Mouse (Mus musculus): Measurements from ENCODE around the gene St3gal3. TPM values are rescaled to one million over a fixed set of nuclear protein-coding genes. Genes with fewer than 3 reads are reported as not detected.

St3gal3 gene
- polyA plus RNA-seq, 1 experiment from 2014 or later = 5.1 TPM

DNA sequence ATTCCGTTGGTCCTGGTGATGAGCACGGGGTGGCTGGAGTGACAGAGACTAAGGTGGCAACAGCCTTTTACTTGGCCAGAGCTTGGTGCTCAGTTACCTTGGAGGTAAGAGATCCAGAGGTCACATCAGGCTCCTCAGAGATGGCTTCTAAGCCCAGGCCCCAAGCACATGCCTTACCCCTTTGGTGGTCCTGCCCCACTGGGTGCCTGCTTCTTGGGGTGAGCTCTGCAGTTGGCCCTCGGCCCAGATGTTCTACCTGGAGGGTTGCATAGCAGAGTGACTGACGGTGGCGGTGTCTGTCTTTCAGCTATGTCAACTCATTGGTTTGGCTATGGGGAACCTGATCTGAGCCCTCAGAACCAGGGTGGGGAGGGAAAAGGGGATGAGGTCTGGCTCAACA, 138.0 kb downstream of the St3gal3 start:
- no peak for DNase-seq
- 87% methylated on average over 5 of the region's 5 CpGs for WGBS (ENCODE audit: insufficient replicate concordance)

GRCm38 (mm10) chr4:117995461-117995860, 139.3 kb downstream of the St3gal3 start:
- Histone ChIP-seq H3K27ac (ENCODE audit: low read depth) (no peak overlapping the region), H3K36me3 (replicated peaks; ENCODE audit: insufficient read depth, low read length) (no peaks in the 10 kb centered on the region), H3K4me3 (ENCODE audit: low read depth, low read length) (no peak overlapping the region), H3K27me3 (ENCODE audit: insufficient read depth, low read length) (no peaks in the 10 kb centered on the region), H3K4me1 (ENCODE audit: insufficient read depth) (peaks cover 11% of the 10 kb centered on the region), H3K9ac (replicated peaks) (no peak overlapping the region), H3K9me3 (ENCODE audit: low read length) (no peaks in the 10 kb centered on the region), H3K4me2 (ENCODE audit: low read depth, low read length) (no peak overlapping the region)
- TF ChIP-seq CTCF (IDR thresholded peaks at IDR 0.05; ENCODE audit: low read depth) = no peak
- TF ChIP-seq EP300 (IDR thresholded peaks at IDR 0.05; ENCODE audit: low read depth) = no peak
- 50% methylated on average over 1 of the region's 1 CpGs for WGBS (ENCODE audit: insufficient replicate concordance)
- ATAC-seq (peak; percentile 66), DNase-seq (no peak)

More for the DNA sequence above, 138.0 kb downstream of the St3gal3 start:
- no peak overlapping the region for H3K4me3 ChIP-seq (ENCODE audit: low read depth, low read length)
- H3K4me2 ChIP-seq (ENCODE audit: low read depth, low read length) = no peak overlapping the region
- no peaks in the 10 kb centered on the region for H3K36me3 ChIP-seq (replicated peaks; ENCODE audit: insufficient read depth, low read length)
- H3K4me1 ChIP-seq (ENCODE audit: insufficient read depth) = peaks cover 14% of the 10 kb centered on the region
- no peak overlapping the region for H3K9ac ChIP-seq (replicated peaks)
- no peak overlapping the region for H3K27ac ChIP-seq (ENCODE audit: low read depth)
- H3K9me3 ChIP-seq (ENCODE audit: low read length) = no peaks in the 10 kb centered on the region
- TF ChIP-seq CTCF (IDR thresholded peaks at IDR 0.05; ENCODE audit: low read depth) (no peak), EP300 (IDR thresholded peaks at IDR 0.05; ENCODE audit: low read depth) (no peak)
- H3K27me3 ChIP-seq (ENCODE audit: insufficient read depth, low read length) = no peaks in the 10 kb centered on the region
- ATAC-seq = no peak

DNA sequence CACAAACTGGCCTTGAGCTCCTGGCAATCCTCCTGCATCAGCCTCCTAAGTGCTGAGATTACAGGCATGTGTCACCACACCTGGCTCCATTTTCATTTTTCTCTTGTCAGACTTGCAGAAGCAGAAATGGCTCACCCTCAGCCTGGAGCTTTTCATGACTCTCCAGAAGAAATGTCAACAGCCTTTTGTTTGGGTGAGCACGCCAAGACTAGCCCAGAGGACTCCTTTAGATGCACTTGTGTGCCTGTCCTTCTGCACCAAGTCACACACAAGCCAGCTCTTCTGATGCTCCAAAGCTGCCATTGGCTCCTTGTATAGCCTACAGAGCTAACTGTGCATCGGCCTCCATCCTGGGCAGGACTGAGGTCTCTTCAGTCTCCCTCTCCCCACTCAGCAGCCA, 141.3 kb downstream of the St3gal3 start:
- ATAC-seq = no peak
- Histone ChIP-seq H3K36me3 (replicated peaks; ENCODE audit: insufficient read depth, low read length) (no peaks in the 10 kb centered on the region), H3K4me1 (ENCODE audit: insufficient read depth) (peaks cover 11% of the 10 kb centered on the region), H3K27ac (ENCODE audit: low read depth) (no peak overlapping the region), H3K4me3 (ENCODE audit: low read depth, low read length) (no peak overlapping the region), H3K9ac (replicated peaks) (no peak overlapping the region), H3K4me2 (ENCODE audit: low read depth, low read length) (no peak overlapping the region), H3K27me3 (ENCODE audit: insufficient read depth, low read length) (no peaks in the 10 kb centered on the region), H3K9me3 (ENCODE audit: low read length) (no peaks in the 10 kb centered on the region)
- no peak for DNase-seq
- TF ChIP-seq CTCF (IDR thresholded peaks at IDR 0.05; ENCODE audit: low read depth) (no peak), EP300 (IDR thresholded peaks at IDR 0.05; ENCODE audit: low read depth) (no peak)
- 91% methylated on average over 2 of the region's 2 CpGs for WGBS (ENCODE audit: insufficient replicate concordance)

DNA sequence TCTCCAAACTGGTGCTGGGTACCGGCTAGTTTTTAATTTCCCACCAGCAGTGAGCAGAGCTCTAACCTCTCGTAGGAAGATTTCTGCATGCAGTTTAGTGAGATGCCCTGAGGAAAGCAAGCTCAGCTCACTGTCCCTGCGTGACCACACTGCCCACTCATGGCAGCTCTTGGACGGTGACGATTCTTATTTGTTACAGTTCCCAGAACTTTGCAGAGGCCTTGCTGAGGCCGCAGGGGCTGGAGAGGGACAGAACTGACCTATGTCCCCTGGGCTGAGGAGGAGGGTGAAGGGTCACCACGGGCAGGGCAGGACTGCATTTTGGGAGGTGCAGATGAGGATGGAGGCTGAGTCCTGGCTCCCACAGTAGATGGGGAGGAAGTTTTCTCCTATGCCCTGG, 141.8 kb downstream of the St3gal3 start:
- peak; percentile 22; the same call in 1 of the 2 replicates for ATAC-seq
- H3K36me3 ChIP-seq (replicated peaks; ENCODE audit: insufficient read depth, low read length) = no peaks in the 10 kb centered on the region
- H3K4me1 ChIP-seq (ENCODE audit: insufficient read depth) = peaks cover 10% of the 10 kb centered on the region
- H3K4me2 ChIP-seq (ENCODE audit: low read depth, low read length) = no peak overlapping the region
- no peaks in the 10 kb centered on the region for H3K9me3 ChIP-seq (ENCODE audit: low read length)
- no peak for DNase-seq
- TF ChIP-seq CTCF (IDR thresholded peaks at IDR 0.05; ENCODE audit: low read depth) = peak; percentile 14; the same call in 1 of the 2 replicates
- TF ChIP-seq EP300 (IDR thresholded peaks at IDR 0.05; ENCODE audit: low read depth) = no peak
- H3K9ac ChIP-seq (replicated peaks) = no peak overlapping the region
- no peaks in the 10 kb centered on the region for H3K27me3 ChIP-seq (ENCODE audit: insufficient read depth, low read length)
- H3K4me3 ChIP-seq (ENCODE audit: low read depth, low read length) = no peak overlapping the region
- H3K27ac ChIP-seq (ENCODE audit: low read depth) = no peak overlapping the region
- WGBS (ENCODE audit: insufficient replicate concordance) = 62% methylated on average over 7 of the region's 7 CpGs

DNA sequence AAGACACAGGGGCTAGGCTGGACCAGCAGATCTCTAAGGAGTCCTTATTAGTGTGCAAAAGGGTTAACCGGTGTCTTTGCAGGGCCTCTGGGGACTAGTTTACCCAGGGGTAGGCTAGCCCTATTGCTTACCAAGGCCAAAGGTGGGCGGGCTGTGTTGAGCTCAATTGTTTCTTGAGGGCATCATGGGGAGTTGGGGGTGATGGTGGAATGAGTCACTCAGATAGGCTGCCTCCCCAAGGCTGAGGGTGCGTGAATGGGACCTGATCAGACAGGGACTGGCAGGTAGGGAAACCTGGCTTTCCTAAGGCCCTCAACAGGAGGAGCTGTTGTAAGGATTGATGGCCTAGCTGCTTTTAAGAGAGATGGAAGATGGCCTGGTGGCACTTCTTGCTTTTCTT, 142.7 kb downstream of the St3gal3 start:
- DNase-seq (no peak), ATAC-seq (no peak)
- Histone ChIP-seq H3K4me3 (ENCODE audit: low read depth, low read length) (no peak overlapping the region), H3K4me2 (ENCODE audit: low read depth, low read length) (no peak overlapping the region), H3K36me3 (replicated peaks; ENCODE audit: insufficient read depth, low read length) (no peaks in the 10 kb centered on the region), H3K4me1 (ENCODE audit: insufficient read depth) (peaks cover 2% of the 10 kb centered on the region), H3K27ac (ENCODE audit: low read depth) (no peak overlapping the region), H3K9me3 (ENCODE audit: low read length) (no peaks in the 10 kb centered on the region), H3K9ac (replicated peaks) (no peak overlapping the region), H3K27me3 (ENCODE audit: insufficient read depth, low read length) (no peaks in the 10 kb centered on the region)
- no peak for TF ChIP-seq CTCF (IDR thresholded peaks at IDR 0.05; ENCODE audit: low read depth)
- TF ChIP-seq EP300 (IDR thresholded peaks at IDR 0.05; ENCODE audit: low read depth) = no peak
- WGBS (ENCODE audit: insufficient replicate concordance) = 82% methylated on average over 3 of the region's 3 CpGs

GRCm38 (mm10) chr4:117991055-117991627, 143.6 kb downstream of the St3gal3 start:
- no peaks in the 10 kb centered on the region for H3K4me1 ChIP-seq (ENCODE audit: insufficient read depth)
- H3K27me3 ChIP-seq (ENCODE audit: insufficient read depth, low read length) = no peaks in the 10 kb centered on the region
- no peak overlapping the region for H3K27ac ChIP-seq (ENCODE audit: low read depth)
- 88% methylated on average over 8 of the region's 8 CpGs for WGBS (ENCODE audit: insufficient replicate concordance)
- no peaks in the 10 kb centered on the region for H3K36me3 ChIP-seq (replicated peaks; ENCODE audit: insufficient read depth, low read length)
- H3K4me2 ChIP-seq (ENCODE audit: low read depth, low read length) = no peak overlapping the region
- no peaks in the 10 kb centered on the region for H3K9me3 ChIP-seq (ENCODE audit: low read length)
- H3K4me3 ChIP-seq (ENCODE audit: low read depth, low read length) = no peak overlapping the region
- no peak for DNase-seq
- no peak for TF ChIP-seq EP300 (IDR thresholded peaks at IDR 0.05; ENCODE audit: low read depth)
- no peak for TF ChIP-seq CTCF (IDR thresholded peaks at IDR 0.05; ENCODE audit: low read depth)
- H3K9ac ChIP-seq (replicated peaks) = no peak overlapping the region
- ATAC-seq = no peak
